Mouse (Mus musculus): ENCODE measurements around the gene Atp6v0a1.

DNA sequence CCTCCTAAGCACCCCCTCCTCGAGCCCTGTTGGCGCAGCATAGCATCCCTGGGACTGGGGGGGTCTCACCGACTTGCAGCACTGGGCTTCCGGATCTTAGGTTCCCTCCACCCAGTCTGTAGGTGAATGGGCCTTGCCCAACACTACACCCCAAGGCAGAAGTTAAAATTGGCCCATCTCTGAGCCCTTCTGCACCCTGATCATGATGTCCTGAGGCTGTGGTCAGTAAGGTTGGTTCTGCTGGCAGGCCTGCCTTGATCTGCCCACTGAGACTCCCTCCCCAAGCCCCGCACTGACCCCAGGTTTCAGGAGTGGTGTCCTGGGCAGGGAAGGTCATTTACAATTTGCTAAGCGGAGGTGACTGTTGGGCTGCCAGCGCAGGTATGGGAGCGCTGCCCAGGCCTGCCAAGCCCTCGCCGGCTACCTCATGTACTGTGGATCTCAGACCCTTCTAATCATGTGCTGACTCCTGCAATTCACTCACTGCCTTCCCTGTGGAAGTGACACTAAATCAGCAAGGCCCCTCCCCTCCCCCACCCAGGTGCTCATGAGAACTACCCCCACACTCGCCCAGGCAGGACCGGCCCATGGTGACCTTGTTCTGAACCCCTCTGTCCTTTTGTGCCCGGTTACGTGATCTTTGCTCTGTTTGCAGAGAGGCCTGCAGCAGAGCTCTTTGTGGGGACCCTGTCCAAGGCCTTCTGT lies 53.9 kb downstream of the Atp6v0a1 start:
- no peak for TF ChIP-seq CTCF (IDR thresholded peaks at IDR 0.05; ENCODE audit: borderline replicate concordance, insufficient read depth, low read length)
- TF ChIP-seq POLR2A (IDR thresholded peaks at IDR 0.05; ENCODE audit: low read depth, low read length): no peak
